Mouse (Mus musculus): Measurements from ENCODE around the gene Lsamp.

GRCm38 (mm10) chr16:40463411-40464058 lies 479.4 kb downstream of the Lsamp start:
- TF ChIP-seq MAFK (IDR thresholded peaks at IDR 0.05; ENCODE audit: insufficient read depth, low read depth, low read length) (no peak), HCFC1 (IDR thresholded peaks at IDR 0.05; ENCODE audit: borderline replicate concordance, insufficient read depth, low read length) (no peak), ZC3H11A (IDR thresholded peaks at IDR 0.05; ENCODE audit: borderline replicate concordance, low read depth, low read length) (no peak), CHD2 (IDR thresholded peaks at IDR 0.05; ENCODE audit: low read depth, low read length) (no peak)
